Mouse (Mus musculus): ENCODE data around the gene Gabbr2. TPM values are rescaled to one million over a fixed set of nuclear protein-coding genes. Genes with fewer than 3 reads are reported as not detected.

Gene Gabbr2
- polyA plus RNA-seq, 1 experiment from 2014 or later = 0.20 TPM

GRCm38 (mm10) chr4:46897634-46898399 is 93.9 kb downstream of the Gabbr2 start:
- no peaks in the 10 kb centered on the region for H3K36me3 ChIP-seq (ENCODE audit: control insufficient read depth, insufficient read depth, low read length)
- H3K27ac ChIP-seq (replicated peaks; ENCODE audit: low read depth, low read length) = no peak overlapping the region
- H3K4me2 ChIP-seq (ENCODE audit: low read depth, severe bottlenecking) = no peak overlapping the region
- DNase-seq (ENCODE audit: low spot score) (no peak), ATAC-seq (ENCODE audit: insufficient number of reproducible peaks, low FRiP score, low TSS enrichment, low read depth) (no peak)
- no peaks in the 10 kb centered on the region for H3K9me3 ChIP-seq (ENCODE audit: control insufficient read depth, low read length)
- H3K4me1 ChIP-seq (ENCODE audit: control insufficient read depth, insufficient read depth, low read length) = 0 out of 2 replicates have a peak, but pooled peaks cover 2% of the 10 kb centered on the region
- H3K9ac ChIP-seq (ENCODE audit: low read length) = no peak overlapping the region
- 87% methylated on average over 18 of the region's 18 CpGs for WGBS
- no peak overlapping the region for H3K4me3 ChIP-seq (ENCODE audit: low read depth, low read length)
- H3K27me3 ChIP-seq (ENCODE audit: control insufficient read depth, insufficient read depth, low read length) = no peaks in the 10 kb centered on the region

GRCm38 (mm10) chr4:46894144-46894543 is 97.5 kb downstream of the Gabbr2 start:
- H3K27ac ChIP-seq (replicated peaks; ENCODE audit: low read depth, low read length) = no peak overlapping the region
- no peaks in the 10 kb centered on the region for H3K27me3 ChIP-seq (ENCODE audit: control insufficient read depth, insufficient read depth, low read length)
- 81% methylated on average over 9 of the region's 9 CpGs for WGBS
- H3K36me3 ChIP-seq (ENCODE audit: control insufficient read depth, insufficient read depth, low read length) = no peaks in the 10 kb centered on the region
- H3K9ac ChIP-seq (ENCODE audit: low read length) = no peak overlapping the region
- ATAC-seq (ENCODE audit: insufficient number of reproducible peaks, low FRiP score, low TSS enrichment, low read depth) = no peak
- 0 out of 2 replicates have a peak, but pooled peaks cover 2% of the 10 kb centered on the region for H3K4me1 ChIP-seq (ENCODE audit: control insufficient read depth, insufficient read depth, low read length)
- H3K4me3 ChIP-seq (ENCODE audit: low read depth, low read length) = no peak overlapping the region
- H3K9me3 ChIP-seq (ENCODE audit: control insufficient read depth, low read length) = no peaks in the 10 kb centered on the region
- DNase-seq (ENCODE audit: low spot score) = no peak
- H3K4me2 ChIP-seq (ENCODE audit: low read depth, severe bottlenecking) = no peak overlapping the region

GRCm38 (mm10) chr4:46889175-46889574 is 102.5 kb downstream of the Gabbr2 start:
- Histone ChIP-seq H3K27me3 (ENCODE audit: control insufficient read depth, insufficient read depth, low read length) (no peaks in the 10 kb centered on the region), H3K4me2 (ENCODE audit: low read depth, severe bottlenecking) (no peak overlapping the region), H3K4me1 (ENCODE audit: control insufficient read depth, insufficient read depth, low read length) (no peaks in the 10 kb centered on the region), H3K9ac (ENCODE audit: low read length) (no peak overlapping the region), H3K4me3 (ENCODE audit: low read depth, low read length) (no peak overlapping the region), H3K9me3 (ENCODE audit: control insufficient read depth, low read length) (no peaks in the 10 kb centered on the region), H3K36me3 (ENCODE audit: control insufficient read depth, insufficient read depth, low read length) (no peaks in the 10 kb centered on the region), H3K27ac (replicated peaks; ENCODE audit: low read depth, low read length) (no peak overlapping the region)
- DNase-seq (ENCODE audit: low spot score) (no peak), ATAC-seq (ENCODE audit: insufficient number of reproducible peaks, low FRiP score, low TSS enrichment, low read depth) (no peak)
- WGBS = 79% methylated on average over 10 of the region's 10 CpGs

GRCm38 (mm10) chr4:46885627-46886383 is 105.9 kb downstream of the Gabbr2 start:
- no peaks in the 10 kb centered on the region for H3K9me3 ChIP-seq (ENCODE audit: control insufficient read depth, low read length)
- no peak overlapping the region for H3K4me2 ChIP-seq (ENCODE audit: low read depth, severe bottlenecking)
- no peak overlapping the region for H3K4me3 ChIP-seq (ENCODE audit: low read depth, low read length)
- H3K9ac ChIP-seq (ENCODE audit: low read length) = no peak overlapping the region
- H3K27ac ChIP-seq (replicated peaks; ENCODE audit: low read depth, low read length) = no peak overlapping the region
- H3K36me3 ChIP-seq (ENCODE audit: control insufficient read depth, insufficient read depth, low read length) = no peaks in the 10 kb centered on the region
- ATAC-seq (ENCODE audit: insufficient number of reproducible peaks, low FRiP score, low TSS enrichment, low read depth) (no peak), DNase-seq (ENCODE audit: low spot score) (no peak)
- peaks cover 4% of the 10 kb centered on the region; the same call in 1 of the 2 replicates for H3K4me1 ChIP-seq (ENCODE audit: control insufficient read depth, insufficient read depth, low read length)
- 89% methylated on average over 20 of the region's 20 CpGs for WGBS
- H3K27me3 ChIP-seq (ENCODE audit: control insufficient read depth, insufficient read depth, low read length) = no peaks in the 10 kb centered on the region

- H3K27me3 ChIP-seq (ENCODE audit: control insufficient read depth, insufficient read depth, low read length) = no peaks in the 10 kb centered on the region
- H3K4me3 ChIP-seq (ENCODE audit: low read depth, low read length) = no peak overlapping the region
- 87% methylated on average over 7 of the region's 7 CpGs for WGBS
- ATAC-seq (ENCODE audit: insufficient number of reproducible peaks, low FRiP score, low TSS enrichment, low read depth) (no peak), DNase-seq (ENCODE audit: low spot score) (no peak)
- no peak overlapping the region for H3K9ac ChIP-seq (ENCODE audit: low read length)
- H3K36me3 ChIP-seq (ENCODE audit: control insufficient read depth, insufficient read depth, low read length) = no peaks in the 10 kb centered on the region
- no peak overlapping the region for H3K27ac ChIP-seq (replicated peaks; ENCODE audit: low read depth, low read length)
- peaks cover 4% of the 10 kb centered on the region; the same call in 1 of the 2 replicates for H3K4me1 ChIP-seq (ENCODE audit: control insufficient read depth, insufficient read depth, low read length)
- H3K4me2 ChIP-seq (ENCODE audit: low read depth, severe bottlenecking) = no peak overlapping the region
- H3K9me3 ChIP-seq (ENCODE audit: control insufficient read depth, low read length) = no peaks in the 10 kb centered on the region
Measured at GRCm38 (mm10) chr4:46884132-46884531, 107.5 kb downstream of the Gabbr2 start.

GRCm38 (mm10) chr4:46883546-46883945 is 108.1 kb downstream of the Gabbr2 start:
- H3K4me3 ChIP-seq (ENCODE audit: low read depth, low read length) = no peak overlapping the region
- H3K9me3 ChIP-seq (ENCODE audit: control insufficient read depth, low read length) = no peaks in the 10 kb centered on the region
- H3K4me1 ChIP-seq (ENCODE audit: control insufficient read depth, insufficient read depth, low read length) = peaks cover 4% of the 10 kb centered on the region; the same call in 1 of the 2 replicates
- H3K27me3 ChIP-seq (ENCODE audit: control insufficient read depth, insufficient read depth, low read length) = no peaks in the 10 kb centered on the region
- WGBS = 83% methylated on average over 9 of the region's 9 CpGs
- H3K36me3 ChIP-seq (ENCODE audit: control insufficient read depth, insufficient read depth, low read length) = no peaks in the 10 kb centered on the region
- DNase-seq (ENCODE audit: low spot score) (no peak), ATAC-seq (ENCODE audit: insufficient number of reproducible peaks, low FRiP score, low TSS enrichment, low read depth) (no peak)
- H3K4me2 ChIP-seq (ENCODE audit: low read depth, severe bottlenecking) = no peak overlapping the region
- no peak overlapping the region for H3K27ac ChIP-seq (replicated peaks; ENCODE audit: low read depth, low read length)
- H3K9ac ChIP-seq (ENCODE audit: low read length) = no peak overlapping the region

- no peak for ATAC-seq (ENCODE audit: insufficient number of reproducible peaks, low FRiP score, low TSS enrichment, low read depth)
- Histone ChIP-seq H3K4me2 (ENCODE audit: low read depth, severe bottlenecking) (no peak overlapping the region), H3K27me3 (ENCODE audit: control insufficient read depth, insufficient read depth, low read length) (no peaks in the 10 kb centered on the region), H3K9me3 (ENCODE audit: control insufficient read depth, low read length) (no peaks in the 10 kb centered on the region), H3K4me1 (ENCODE audit: control insufficient read depth, insufficient read depth, low read length) (peaks cover 4% of the 10 kb centered on the region; the same call in 1 of the 2 replicates), H3K27ac (replicated peaks; ENCODE audit: low read depth, low read length) (no peak overlapping the region), H3K36me3 (ENCODE audit: control insufficient read depth, insufficient read depth, low read length) (no peaks in the 10 kb centered on the region), H3K4me3 (ENCODE audit: low read depth, low read length) (no peak overlapping the region), H3K9ac (ENCODE audit: low read length) (no peak overlapping the region)
- WGBS = 47% methylated on average over 10 of the region's 10 CpGs
- no peak for DNase-seq (ENCODE audit: low spot score)
Measured at GRCm38 (mm10) chr4:46883047-46883446, 108.6 kb downstream of the Gabbr2 start.

GRCm38 (mm10) chr4:46881271-46881670 is 110.4 kb downstream of the Gabbr2 start:
- Histone ChIP-seq H3K36me3 (ENCODE audit: control insufficient read depth, insufficient read depth, low read length) (no peaks in the 10 kb centered on the region), H3K9ac (ENCODE audit: low read length) (no peak overlapping the region), H3K9me3 (ENCODE audit: control insufficient read depth, low read length) (no peaks in the 10 kb centered on the region), H3K27ac (replicated peaks; ENCODE audit: low read depth, low read length) (no peak overlapping the region), H3K27me3 (ENCODE audit: control insufficient read depth, insufficient read depth, low read length) (no peaks in the 10 kb centered on the region), H3K4me2 (ENCODE audit: low read depth, severe bottlenecking) (no peak overlapping the region), H3K4me3 (ENCODE audit: low read depth, low read length) (no peak overlapping the region), H3K4me1 (ENCODE audit: control insufficient read depth, insufficient read depth, low read length) (peaks cover 4% of the 10 kb centered on the region; the same call in 1 of the 2 replicates)
- 44% methylated on average over 4 of the region's 4 CpGs for WGBS
- DNase-seq (ENCODE audit: low spot score) (no peak), ATAC-seq (ENCODE audit: insufficient number of reproducible peaks, low FRiP score, low TSS enrichment, low read depth) (no peak)

Data from limb, embryonic 11.5 days (tissue).